Mouse (Mus musculus): ENCODE measurements at regions not wholly inside any gene's neighbourhood (a gene's known extent, or its start where the extent isn't known, plus 50 kb on each side); places are given as distances from the start of the nearest gene placed in this dataset.

GRCm38 (mm10) chr11:18631570-18631969, 387.2 kb downstream of the Meis1 start:
- TF ChIP-seq CTCF (IDR thresholded peaks at IDR 0.05; ENCODE audit: low read depth), result no peak
- TF ChIP-seq EP300 (IDR thresholded peaks at IDR 0.05; ENCODE audit: low read depth), result no peak

All from liver, postnatal 0 days (tissue).